Mouse (Mus musculus): ENCODE measurements around the gene Efcab9. TPM values are rescaled to one million over a fixed set of nuclear protein-coding genes. Genes with fewer than 3 reads are reported as not detected.

Efcab9 gene
- polyA plus RNA-seq, 1 experiment from 2014 or later = not detected

- H3K27ac ChIP-seq = no peak overlapping the region
- 97% methylated on average over 5 of the region's 5 CpGs for WGBS (ENCODE audit: missing documents)
Measured at GRCm38 (mm10) chr11:32475487-32476236, 56.2 kb downstream of the Efcab9 start.

GRCm38 (mm10) chr11:32474725-32475124 lies 57.2 kb downstream of the Efcab9 start:
- WGBS (ENCODE audit: missing documents) = 87% methylated on average over 3 of the region's 3 CpGs
- H3K27ac ChIP-seq = no peak overlapping the region
- no peaks in the 10 kb centered on the region for H3K36me3 ChIP-seq (ENCODE audit: inconsistent target)

More at GRCm38 (mm10) chr11:32475487-32476236, 56.2 kb downstream of the Efcab9 start:
- no peaks in the 10 kb centered on the region for H3K79me2 ChIP-seq (ENCODE audit: inconsistent target)
- H3K36me3 ChIP-seq (ENCODE audit: inconsistent target) = no peaks in the 10 kb centered on the region
- no peak overlapping the region for H3K4me3 ChIP-seq (ENCODE audit: inconsistent target)

More at GRCm38 (mm10) chr11:32474725-32475124, 57.2 kb downstream of the Efcab9 start:
- Histone ChIP-seq H3K79me2 (ENCODE audit: inconsistent target) (no peaks in the 10 kb centered on the region), H3K4me3 (ENCODE audit: inconsistent target) (no peak overlapping the region)

Other genes with a start within 250 kb of the Efcab9 start
- not detected in 3 replicates for gene Hba-a1, start 248.6 kb downstream of the Efcab9 start, polyA plus RNA-seq (2018)
- not detected in 3 replicates for gene Hbq1b, start 245.1 kb downstream of the Efcab9 start, polyA plus RNA-seq (2018)
- not detected in 3 replicates for gene Hba-a2, start 235.6 kb downstream of the Efcab9 start, polyA plus RNA-seq (2018)
- gene Hbq1a, start 232.0 kb downstream of the Efcab9 start, polyA plus RNA-seq (2018) = not detected in 3 replicates
- gene Sh3pxd2b, start 184.3 kb downstream of the Efcab9 start, polyA plus RNA-seq (2018) = 55.4 to 66.8 TPM (median 59.7 TPM) in 3 replicates
- gene Ubtd2, start 76.7 kb downstream of the Efcab9 start, polyA plus RNA-seq (2018) = 2.8 to 5.0 TPM (median 3.9 TPM) in 3 replicates
- gene Stk10, start 1.2 kb upstream of the Efcab9 start, polyA plus RNA-seq (2018) = 15.5 to 19.3 TPM (median 18.5 TPM) in 3 replicates
- 33.3 to 53.6 TPM (median 51.5 TPM) in 3 replicates for gene Fbxw11, start 110.6 kb upstream of the Efcab9 start, polyA plus RNA-seq (2018)

Measured in macrophage (primary cell).